Mouse (Mus musculus): ENCODE data around the gene Nr1h2. TPM values are rescaled to one million over a fixed set of nuclear protein-coding genes. Genes with fewer than 3 reads are reported as not detected.
A peak's percentile ranks its signal among the peaks of the same experiment; 100 is the strongest.

Gene Nr1h2
- polyA plus RNA-seq, 1 experiment from 2014 or later = 45.9 TPM

DNA sequence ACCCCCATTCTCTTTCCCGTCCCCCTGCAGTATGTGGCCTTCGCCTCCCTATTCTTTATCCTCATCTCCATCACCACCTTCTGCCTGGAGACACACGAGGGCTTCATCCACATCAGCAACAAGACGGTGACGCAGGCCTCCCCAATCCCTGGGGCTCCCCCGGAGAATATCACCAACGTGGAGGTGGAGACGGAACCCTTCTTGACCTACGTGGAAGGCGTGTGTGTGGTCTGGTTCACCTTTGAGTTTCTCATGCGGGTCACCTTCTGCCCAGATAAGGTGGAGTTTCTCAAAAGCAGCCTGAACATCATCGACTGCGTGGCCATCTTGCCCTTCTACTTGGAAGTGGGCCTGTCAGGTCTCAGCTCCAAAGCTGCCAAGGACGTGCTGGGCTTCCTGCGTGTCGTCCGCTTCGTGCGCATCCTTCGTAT is 41.4 kb upstream of the Nr1h2 start:
- 76% methylated on average over 20 of the region's 20 CpGs for WGBS (ENCODE audit: insufficient replicate concordance)

DNA sequence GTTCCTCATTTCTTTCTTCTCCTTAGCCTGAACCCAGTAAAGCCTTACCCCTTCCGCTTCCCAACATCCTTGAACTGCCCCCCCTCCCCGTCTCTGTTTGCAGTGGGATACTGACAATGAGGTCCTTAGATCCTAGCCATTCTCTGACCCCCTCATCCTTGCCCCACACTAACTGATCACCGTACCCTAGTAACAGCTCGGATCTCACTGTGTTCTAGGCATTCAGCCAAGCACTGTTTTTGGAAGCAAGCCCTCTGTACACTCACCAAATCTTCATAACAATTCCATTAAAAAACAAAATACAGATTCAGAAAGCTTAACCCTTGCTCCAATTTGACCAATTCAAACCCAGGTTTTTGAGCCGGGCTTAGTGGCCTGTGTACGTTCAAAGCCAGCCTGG is 40.5 kb upstream of the Nr1h2 start:
- H3K4me1 ChIP-seq (ENCODE audit: control insufficient read depth, low read depth, low read length) = peaks cover 6% of the 10 kb centered on the region; the same call in 1 of the 2 replicates
- 58% methylated on average over 6 of the region's 6 CpGs for WGBS (ENCODE audit: insufficient replicate concordance)
- H3K9me3 ChIP-seq (replicated peaks; ENCODE audit: control insufficient read depth, low read length) = no peaks in the 10 kb centered on the region
- no peak overlapping the region for H3K4me2 ChIP-seq (ENCODE audit: low read depth, low read length)
- H3K27me3 ChIP-seq (ENCODE audit: control insufficient read depth, insufficient read depth, low read depth, low read length) = peaks cover 48% of the 10 kb centered on the region
- ATAC-seq (ENCODE audit: low read depth) = no peak
- H3K9ac ChIP-seq (ENCODE audit: low read depth, low read length) = no peak overlapping the region
- H3K4me3 ChIP-seq (ENCODE audit: low read depth, low read length) = no peak overlapping the region
- no peak overlapping the region for H3K27ac ChIP-seq (ENCODE audit: low read length)
- H3K36me3 ChIP-seq (ENCODE audit: control insufficient read depth, insufficient read depth) = no peaks in the 10 kb centered on the region

More for the DNA sequence above, 41.4 kb upstream of the Nr1h2 start:
- H3K4me2 ChIP-seq (ENCODE audit: low read depth, low read length) = no peak overlapping the region
- no peaks in the 10 kb centered on the region for H3K9me3 ChIP-seq (replicated peaks; ENCODE audit: control insufficient read depth, low read length)
- no peak overlapping the region for H3K27ac ChIP-seq (ENCODE audit: low read length)
- no peak for ATAC-seq (ENCODE audit: low read depth)
- no peaks in the 10 kb centered on the region for H3K36me3 ChIP-seq (ENCODE audit: control insufficient read depth, insufficient read depth)
- H3K4me3 ChIP-seq (ENCODE audit: low read depth, low read length) = no peak overlapping the region
- H3K4me1 ChIP-seq (ENCODE audit: control insufficient read depth, low read depth, low read length) = peaks cover 6% of the 10 kb centered on the region; the same call in 1 of the 2 replicates
- peaks cover 40% of the 10 kb centered on the region for H3K27me3 ChIP-seq (ENCODE audit: control insufficient read depth, insufficient read depth, low read depth, low read length)
- no peak overlapping the region for H3K9ac ChIP-seq (ENCODE audit: low read depth, low read length)

DNA sequence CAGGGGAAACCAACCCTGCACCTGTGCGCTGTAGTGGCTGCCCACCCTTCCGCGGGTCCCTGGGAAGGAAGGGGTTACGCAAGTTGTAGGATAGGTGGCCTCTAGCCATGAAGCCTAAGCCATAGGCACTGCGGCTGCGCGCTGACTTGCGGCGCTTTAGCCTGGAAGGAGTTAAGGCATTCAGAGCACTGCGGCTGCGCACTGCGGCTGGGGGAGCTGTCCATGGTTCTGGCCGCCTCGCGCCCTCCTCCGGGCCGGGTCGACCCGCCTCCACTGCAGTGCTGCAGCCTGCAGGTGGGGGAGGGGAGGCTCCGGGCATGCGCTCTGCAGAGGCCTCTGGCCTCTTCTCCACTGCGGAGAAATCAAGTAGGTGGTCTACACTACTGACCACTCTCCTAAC is 40.0 kb upstream of the Nr1h2 start:
- Histone ChIP-seq H3K4me3 (ENCODE audit: low read depth, low read length) (no peak overlapping the region), H3K27me3 (ENCODE audit: control insufficient read depth, insufficient read depth, low read depth, low read length) (peaks cover 53% of the 10 kb centered on the region), H3K4me1 (ENCODE audit: control insufficient read depth, low read depth, low read length) (peaks cover 10% of the 10 kb centered on the region; the same call in 1 of the 2 replicates), H3K36me3 (ENCODE audit: control insufficient read depth, insufficient read depth) (no peaks in the 10 kb centered on the region), H3K9ac (ENCODE audit: low read depth, low read length) (no peak overlapping the region), H3K9me3 (replicated peaks; ENCODE audit: control insufficient read depth, low read length) (no peaks in the 10 kb centered on the region), H3K4me2 (ENCODE audit: low read depth, low read length) (no peak overlapping the region), H3K27ac (ENCODE audit: low read length) (no peak overlapping the region)
- no peak for ATAC-seq (ENCODE audit: low read depth)
- WGBS (ENCODE audit: insufficient replicate concordance) = under 1% methylated on average over 22 of the region's 22 CpGs

DNA sequence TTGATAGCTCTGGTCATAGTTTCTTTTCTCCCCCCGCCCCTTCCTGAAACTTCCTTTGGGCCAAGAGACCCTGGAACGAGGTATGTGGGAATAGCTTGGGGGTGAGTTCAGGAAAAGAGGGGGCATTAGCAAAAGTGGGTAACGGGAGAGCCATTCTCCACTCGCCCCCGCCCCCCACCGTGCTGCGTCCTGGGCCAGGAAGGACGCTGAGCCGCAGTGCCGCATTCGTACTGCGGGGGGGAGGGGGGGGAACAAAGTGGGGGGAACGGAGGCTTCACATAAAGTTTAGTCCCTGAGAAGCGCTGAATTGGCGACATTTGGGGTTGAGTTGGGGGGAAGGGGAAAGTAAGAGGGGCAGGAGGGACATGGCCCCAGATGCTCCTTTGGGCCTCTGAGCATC is 39.3 kb upstream of the Nr1h2 start:
- H3K4me3 ChIP-seq (ENCODE audit: low read depth, low read length) = no peak overlapping the region
- H3K27ac ChIP-seq (ENCODE audit: low read length) = no peak overlapping the region
- WGBS (ENCODE audit: insufficient replicate concordance) = 4% methylated on average over 14 of the region's 15 CpGs
- no peak for ATAC-seq (ENCODE audit: low read depth)
- H3K27me3 ChIP-seq (ENCODE audit: control insufficient read depth, insufficient read depth, low read depth, low read length) = peaks cover 61% of the 10 kb centered on the region
- H3K36me3 ChIP-seq (ENCODE audit: control insufficient read depth, insufficient read depth) = no peaks in the 10 kb centered on the region
- H3K4me2 ChIP-seq (ENCODE audit: low read depth, low read length) = no peak overlapping the region
- H3K9ac ChIP-seq (ENCODE audit: low read depth, low read length) = no peak overlapping the region
- no peaks in the 10 kb centered on the region for H3K9me3 ChIP-seq (replicated peaks; ENCODE audit: control insufficient read depth, low read length)
- peaks cover 10% of the 10 kb centered on the region; the same call in 1 of the 2 replicates for H3K4me1 ChIP-seq (ENCODE audit: control insufficient read depth, low read depth, low read length)

DNA sequence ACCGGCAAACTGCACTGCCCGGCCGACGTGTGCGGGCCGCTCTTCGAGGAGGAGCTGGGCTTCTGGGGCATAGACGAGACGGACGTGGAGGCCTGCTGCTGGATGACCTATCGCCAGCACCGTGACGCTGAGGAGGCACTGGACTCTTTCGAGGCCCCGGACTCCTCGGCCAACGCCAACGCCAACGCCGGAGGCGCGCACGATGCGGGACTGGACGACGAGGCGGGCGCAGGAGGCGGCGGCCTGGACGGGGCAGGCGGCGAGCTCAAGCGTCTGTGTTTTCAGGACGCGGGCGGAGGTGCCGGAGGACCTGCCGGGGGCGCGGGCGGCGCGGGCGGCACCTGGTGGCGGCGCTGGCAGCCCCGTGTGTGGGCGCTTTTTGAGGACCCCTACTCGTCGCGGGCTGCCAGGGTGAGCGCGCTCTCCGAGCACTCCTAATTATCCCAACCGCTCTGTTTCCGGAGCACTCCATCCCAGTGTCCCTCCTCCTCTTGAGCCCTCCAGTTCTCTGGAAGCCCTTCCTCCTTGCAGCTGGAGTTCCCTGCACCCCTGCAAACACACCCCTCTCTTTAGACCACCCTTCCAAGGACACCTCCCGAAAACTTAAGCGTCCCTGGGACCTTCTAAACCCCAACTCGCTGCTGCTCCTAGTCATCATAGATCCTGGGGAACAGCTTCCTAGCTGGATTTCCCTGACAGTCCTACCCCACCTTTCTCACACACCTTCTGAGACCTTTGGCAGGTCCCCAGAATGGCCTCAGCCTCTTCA is 37.8 kb upstream of the Nr1h2 start:
- Histone ChIP-seq H3K4me1 (ENCODE audit: control insufficient read depth, low read depth, low read length) (peaks cover 10% of the 10 kb centered on the region; the same call in 1 of the 2 replicates), H3K9me3 (replicated peaks; ENCODE audit: control insufficient read depth, low read length) (no peaks in the 10 kb centered on the region), H3K36me3 (ENCODE audit: control insufficient read depth, insufficient read depth) (no peaks in the 10 kb centered on the region), H3K9ac (ENCODE audit: low read depth, low read length) (no peak overlapping the region), H3K27ac (ENCODE audit: low read length) (no peak overlapping the region), H3K4me2 (ENCODE audit: low read depth, low read length) (peak overlapping the region; percentile 79), H3K27me3 (ENCODE audit: control insufficient read depth, insufficient read depth, low read depth, low read length) (peaks cover 76% of the 10 kb centered on the region), H3K4me3 (ENCODE audit: low read depth, low read length) (peak overlapping the region; percentile 54)
- ATAC-seq (ENCODE audit: low read depth) = no peak
- under 1% methylated on average over 59 of the region's 60 CpGs for WGBS (ENCODE audit: insufficient replicate concordance)

DNA sequence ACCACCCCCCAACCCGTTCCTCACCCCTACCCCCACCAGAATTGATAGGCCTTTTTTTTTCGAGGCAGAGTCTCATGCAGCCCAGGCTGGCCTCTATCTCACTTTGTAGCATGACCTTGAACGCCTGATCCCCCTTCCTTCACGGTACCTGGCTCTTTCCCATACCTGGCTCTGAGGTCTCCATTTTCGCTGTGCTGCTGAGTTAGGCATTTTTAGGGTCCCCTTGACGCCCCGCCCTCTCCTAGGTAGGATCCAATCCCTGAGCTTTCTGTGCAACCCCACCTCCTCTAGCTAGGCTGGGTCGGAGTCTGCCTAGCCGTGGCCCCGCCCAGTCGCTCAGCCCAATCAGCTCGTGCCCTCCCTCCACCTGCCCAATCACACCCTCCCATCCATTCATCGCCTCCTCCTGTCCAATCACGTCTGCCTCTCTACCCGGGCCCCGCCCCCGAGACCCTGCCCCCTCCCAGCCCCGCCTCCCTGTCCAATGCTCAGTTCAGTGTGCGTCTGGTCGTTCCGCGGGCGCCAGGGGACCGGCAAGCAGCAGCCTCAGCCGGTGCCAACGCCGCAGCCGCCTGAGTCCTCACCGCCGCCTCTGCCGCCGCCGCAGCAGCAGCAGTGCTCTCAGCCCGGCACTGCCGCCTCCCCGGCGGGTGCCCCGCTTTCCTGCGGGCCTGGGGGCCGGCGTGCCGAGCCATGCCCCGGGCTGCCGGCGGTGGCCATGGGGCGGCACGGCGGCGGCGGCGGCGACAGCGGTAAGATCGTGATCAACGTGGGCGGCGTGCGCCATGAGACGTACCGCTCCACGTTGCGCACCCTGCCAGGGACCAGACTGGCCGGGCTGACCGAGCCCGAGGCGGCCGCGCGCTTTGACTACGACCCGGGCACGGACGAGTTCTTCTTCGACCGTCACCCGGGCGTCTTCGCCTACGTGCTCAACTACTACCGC is 36.9 kb upstream of the Nr1h2 start, which contains the start of gene Kcnc3:
Gene Kcnc3 (plus strand): TSS at position 263 of the 946 bp plus-strand sequence.
- H3K9ac ChIP-seq (ENCODE audit: low read depth, low read length) = no peak within 1 kb of the TSS
- H3K4me1 ChIP-seq (ENCODE audit: control insufficient read depth, low read depth, low read length) = peaks cover 10% of the 10 kb centered on the region; the same call in 1 of the 2 replicates
- peak within 1 kb of the TSS; percentile 54 for H3K4me3 ChIP-seq (ENCODE audit: low read depth, low read length)
- no peaks in the 10 kb centered on the region for H3K9me3 ChIP-seq (replicated peaks; ENCODE audit: control insufficient read depth, low read length)
- WGBS (ENCODE audit: insufficient replicate concordance) = under 1% methylated on average over 79 of the region's 80 CpGs
- H3K27me3 ChIP-seq (ENCODE audit: control insufficient read depth, insufficient read depth, low read depth, low read length) = peaks cover 83% of the 10 kb centered on the region
- ATAC-seq (ENCODE audit: low read depth) = peak; percentile 94
- H3K27ac ChIP-seq (ENCODE audit: low read length) = no peak within 1 kb of the TSS
- peak within 1 kb of the TSS; percentile 79 for H3K4me2 ChIP-seq (ENCODE audit: low read depth, low read length)
- no peaks in the 10 kb centered on the region for H3K36me3 ChIP-seq (ENCODE audit: control insufficient read depth, insufficient read depth)

DNA sequence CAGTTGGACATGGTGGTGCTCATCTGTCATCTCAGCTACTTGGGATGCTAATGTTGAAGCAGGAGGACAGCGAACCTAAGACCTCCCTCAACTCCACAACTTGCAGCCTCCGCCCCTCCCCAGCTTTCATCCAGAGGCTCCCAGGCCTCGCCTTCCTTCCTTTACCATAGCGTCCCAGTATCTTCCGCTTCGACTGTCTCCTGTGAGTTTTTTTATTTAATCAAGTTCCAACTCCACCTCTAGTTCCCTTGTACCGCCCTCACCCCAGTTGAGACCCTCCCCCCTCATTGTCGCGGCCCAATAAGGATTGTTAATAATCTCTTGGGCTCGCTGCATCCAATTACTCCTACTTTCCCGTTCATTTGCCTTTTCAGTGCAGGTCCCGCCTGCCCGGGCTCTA is 36.2 kb upstream of the Nr1h2 start:
- Histone ChIP-seq H3K4me3 (ENCODE audit: low read depth, low read length) (no peak overlapping the region), H3K9me3 (replicated peaks; ENCODE audit: control insufficient read depth, low read length) (no peaks in the 10 kb centered on the region), H3K27ac (ENCODE audit: low read length) (no peak overlapping the region), H3K36me3 (ENCODE audit: control insufficient read depth, insufficient read depth) (no peaks in the 10 kb centered on the region), H3K27me3 (ENCODE audit: control insufficient read depth, insufficient read depth, low read depth, low read length) (peaks cover 91% of the 10 kb centered on the region), H3K4me2 (ENCODE audit: low read depth, low read length) (peak overlapping the region; percentile 19; the same call in 1 of the 2 replicates), H3K9ac (ENCODE audit: low read depth, low read length) (no peak overlapping the region), H3K4me1 (ENCODE audit: control insufficient read depth, low read depth, low read length) (peaks cover 10% of the 10 kb centered on the region; the same call in 1 of the 2 replicates)
- 7% methylated on average over 13 of the region's 13 CpGs for WGBS (ENCODE audit: insufficient replicate concordance)
- no peak for ATAC-seq (ENCODE audit: low read depth)

DNA sequence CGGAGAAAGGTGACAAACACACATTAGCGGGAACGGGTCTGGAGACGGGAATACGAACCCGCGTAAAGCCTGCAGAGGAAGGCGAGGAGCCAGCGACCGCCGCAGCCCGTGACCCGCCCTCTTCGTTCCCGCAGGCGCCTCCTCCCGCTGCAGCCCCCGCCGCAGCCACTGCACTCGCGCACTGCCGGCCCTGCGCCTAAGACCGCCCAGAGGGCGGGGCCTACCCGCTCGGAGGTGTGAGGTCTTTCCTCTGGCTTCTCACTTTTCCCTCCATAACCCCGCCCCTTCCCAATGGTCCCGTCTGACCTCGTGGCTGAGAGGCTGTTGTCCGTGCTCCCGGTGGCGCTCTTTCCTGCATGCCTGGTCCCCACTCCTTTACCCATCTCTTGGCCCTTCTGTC is 35.4 kb upstream of the Nr1h2 start:
- no peaks in the 10 kb centered on the region for H3K9me3 ChIP-seq (replicated peaks; ENCODE audit: control insufficient read depth, low read length)
- H3K36me3 ChIP-seq (ENCODE audit: control insufficient read depth, insufficient read depth) = no peaks in the 10 kb centered on the region
- H3K4me1 ChIP-seq (ENCODE audit: control insufficient read depth, low read depth, low read length) = peaks cover 10% of the 10 kb centered on the region; the same call in 1 of the 2 replicates
- no peak overlapping the region for H3K27ac ChIP-seq (ENCODE audit: low read length)
- WGBS (ENCODE audit: insufficient replicate concordance) = 1% methylated on average over 27 of the region's 33 CpGs
- H3K9ac ChIP-seq (ENCODE audit: low read depth, low read length) = no peak overlapping the region
- peak overlapping the region; percentile 46 for H3K4me3 ChIP-seq (ENCODE audit: low read depth, low read length)
- peaks cover 92% of the 10 kb centered on the region for H3K27me3 ChIP-seq (ENCODE audit: control insufficient read depth, insufficient read depth, low read depth, low read length)
- ATAC-seq (ENCODE audit: low read depth) = peak; percentile 32
- H3K4me2 ChIP-seq (ENCODE audit: low read depth, low read length) = peak overlapping the region; percentile 57
